Mouse (Mus musculus) forebrain, postnatal 0 days (tissue): Measurements from ENCODE around the gene Wfdc1. TPM values are rescaled to one million over a fixed set of nuclear protein-coding genes. Genes with fewer than 3 reads are reported as not detected.

Experiments used
- ATAC-seq: fragments of 200-750 bp; cut with Nextera tagmentation; 2 replicates; pipeline ENCODE4 v1.8.0; 2017; ENCODE audit warnings: mild to moderate bottlenecking, moderate library complexity
- DNase-seq: peaks from one replicate; pipeline ENCODE4 v3.0.0-alpha.2; 2015
- H3K27ac ChIP-seq: fragments of 300-500 bp; sonication (generic); 2 replicates; pipeline ENCODE4 v1.5.1; 2014; ENCODE audit warnings: low read depth, mild to moderate bottlenecking, antibody characterized with exemption, low read length, moderate library complexity, mixed read lengths
- H3K27me3 ChIP-seq: fragments of 300-500 bp; sonication (generic); 2 replicates; pipeline ENCODE4 v1.6.1; 2014; ENCODE audit warnings: mild to moderate bottlenecking, low read length, mixed read lengths; ENCODE audit not compliant: insufficient read depth
- H3K36me3 ChIP-seq: fragments of 300-500 bp; sonication (generic); 2 replicates; pipeline ENCODE4 v1.6.1; 2014; ENCODE audit warnings: mild to moderate bottlenecking, moderate library complexity; ENCODE audit not compliant: insufficient read depth
- H3K4me1 ChIP-seq: fragments of 300-500 bp; sonication (generic); 2 replicates; pipeline ENCODE4 v1.6.1; 2014; ENCODE audit warnings: antibody characterized with exemption; ENCODE audit not compliant: insufficient read depth
- H3K4me2 ChIP-seq: fragments of 300-500 bp; sonication (generic); 2 replicates; pipeline ENCODE4 v1.6.1; 2014; ENCODE audit warnings: low read depth, mild to moderate bottlenecking, moderate library complexity
- H3K4me3 ChIP-seq: fragments of 300-500 bp; sonication (generic); 2 replicates; pipeline ENCODE4 v1.5.1; 2014; ENCODE audit warnings: low read depth, low read length, mixed read lengths
- H3K9ac ChIP-seq: fragments of 300-500 bp; sonication (generic); 2 replicates; pipeline ENCODE4 v1.6.1; 2014; ENCODE audit warnings: mild to moderate bottlenecking
- H3K9me3 ChIP-seq: fragments of 300-500 bp; sonication (generic); 2 replicates; pipeline ENCODE4 v1.6.1; 2016; ENCODE audit warnings: low read length
- CTCF ChIP-seq: sonication (generic); IDR thresholded peaks from 2 replicates; pipeline ENCODE4 v1.5.1; 2016; ENCODE audit warnings: antibody characterized with exemption, control low read depth, low read depth
- WGBS: fragments of 180-500 bp; shearing (Covaris S2); extraction: QIAGEN DNeasy Blood & Tissue Kit; methylation state at CpG from one replicate; pipeline ENCODE4 v1.1.7; 2014; 5-methylcytosine and 5-hydroxymethylcytosine counted together
- polyA plus RNA-seq: library from polyadenylated mRNA; unstranded; fragments of >200 nt; fragmentation: Nextera tagmentation; extraction: Ambion mirVana; gene quantifications from 2 replicates; pipeline ENCODE4 v1.2.1, GENCODE M21; 2015
- total RNA-seq: library from RNA; depleted of rRNA; stranded (reverse); fragments of >200 nt; gene quantifications from 2 replicates; pipeline ENCODE4 v1.2.3, GENCODE M21; 2014

Wfdc1 gene
- total and polyA plus RNA-seq, 2 experiments from 2014 or later = 8.6 to 9.0 TPM

DNA sequence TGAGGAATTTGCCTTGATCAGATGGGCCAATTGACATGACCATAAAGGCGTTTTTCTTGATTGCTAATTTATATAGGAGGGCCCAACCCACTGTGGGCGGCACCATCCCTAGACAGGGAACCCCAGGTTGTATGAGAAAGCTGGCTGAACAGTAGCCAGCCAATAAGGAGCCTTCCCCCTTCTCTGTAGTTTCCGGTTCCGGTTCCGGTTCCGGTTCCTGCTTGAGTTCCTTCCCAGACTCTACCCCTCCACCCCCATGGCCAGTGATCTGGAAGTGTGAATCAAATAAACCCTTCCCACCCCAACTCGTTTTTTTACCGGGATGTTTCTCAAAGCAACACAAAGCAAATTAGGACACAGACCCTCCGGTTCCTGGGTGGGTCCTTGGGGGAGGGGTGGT is 33.9 kb upstream of the Wfdc1 start:
- 88% methylated on average over 9 of the region's 9 CpGs for WGBS

DNA sequence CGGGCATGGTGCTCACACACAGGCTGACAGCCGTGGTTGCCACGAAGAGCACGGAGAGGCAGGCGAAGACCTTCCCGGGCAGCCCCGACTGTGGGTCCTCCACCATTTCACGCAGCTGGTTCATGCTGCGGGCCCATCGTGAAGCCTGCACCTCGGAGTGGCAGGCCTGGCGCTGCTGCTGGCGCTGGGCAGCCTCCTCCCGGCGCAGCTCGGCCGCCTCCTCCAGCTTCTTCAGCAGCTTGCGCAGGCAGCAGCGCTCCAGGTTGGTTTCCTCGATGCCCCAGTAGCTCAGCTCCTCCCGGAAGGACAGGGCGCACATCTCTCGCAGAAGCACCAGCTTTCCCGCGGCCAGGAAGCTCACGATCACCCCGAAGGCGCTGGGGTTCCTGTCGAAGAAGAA is 33.3 kb upstream of the Wfdc1 start:
- no peak overlapping the region for H3K9ac ChIP-seq
- TF ChIP-seq CTCF = no peak
- 58% methylated on average over 29 of the region's 29 CpGs for WGBS

More for the DNA sequence above, 33.9 kb upstream of the Wfdc1 start:
- Histone ChIP-seq H3K36me3 (no peaks in the 10 kb centered on the region), H3K27me3 (peaks cover 11% of the 10 kb centered on the region), H3K4me1 (no peaks in the 10 kb centered on the region), H3K4me3 (no peak overlapping the region), H3K4me2 (no peak overlapping the region), H3K9me3 (no peaks in the 10 kb centered on the region), H3K9ac (no peak overlapping the region), H3K27ac (no peak overlapping the region)
- ATAC-seq (no peak), DNase-seq (no peak)
- TF ChIP-seq CTCF = no peak

DNA sequence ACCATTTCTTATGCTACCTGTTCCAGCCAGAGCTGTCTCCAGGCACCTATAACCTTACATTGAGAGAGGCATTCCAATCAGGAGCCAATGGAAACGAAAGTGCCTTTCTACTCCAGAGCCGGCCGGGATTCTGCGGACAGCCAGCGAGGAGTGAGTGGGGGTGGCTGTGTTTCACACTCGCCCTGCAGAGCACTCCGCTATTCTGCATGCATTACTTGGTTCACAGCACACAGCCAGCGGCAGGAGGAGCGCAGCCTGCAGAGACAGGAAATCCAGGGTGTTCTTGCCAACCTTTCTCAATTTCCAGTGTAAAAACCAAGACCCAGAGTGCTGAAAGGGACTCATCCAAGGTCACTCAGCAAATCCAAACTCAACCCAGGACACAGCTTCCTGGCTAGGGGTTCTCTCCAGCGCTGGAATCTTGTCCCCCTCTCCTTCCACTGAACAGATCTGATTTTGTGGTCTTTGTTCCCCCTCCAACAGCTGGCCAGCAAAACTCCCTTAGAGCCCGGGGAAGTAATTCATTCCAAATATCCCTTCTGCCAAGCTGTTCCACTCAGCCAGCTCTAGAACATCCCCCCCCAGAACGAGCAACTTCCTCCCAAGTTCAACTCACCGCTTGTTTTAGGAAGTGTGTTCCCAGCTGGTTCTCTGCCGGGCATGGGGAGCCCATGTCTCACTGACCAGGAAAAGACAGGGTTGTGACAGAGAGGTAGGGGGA is 31.4 kb upstream of the Wfdc1 start:
- Histone ChIP-seq H3K4me1 (no peaks in the 10 kb centered on the region), H3K27ac (no peak overlapping the region), H3K27me3 (peaks cover 11% of the 10 kb centered on the region), H3K4me3 (no peak overlapping the region), H3K4me2 (no peak overlapping the region), H3K36me3 (no peaks in the 10 kb centered on the region), H3K9me3 (no peaks in the 10 kb centered on the region), H3K9ac (no peak overlapping the region)
- WGBS = 17% methylated on average over 14 of the region's 14 CpGs
- ATAC-seq (no peak), DNase-seq (no peak)
- TF ChIP-seq CTCF = no peak

More for the DNA sequence above, 33.3 kb upstream of the Wfdc1 start:
- H3K4me3 ChIP-seq = no peak overlapping the region
- no peaks in the 10 kb centered on the region for H3K9me3 ChIP-seq
- no peak overlapping the region for H3K27ac ChIP-seq
- ATAC-seq (no peak), DNase-seq (no peak)
- H3K4me1 ChIP-seq = no peaks in the 10 kb centered on the region
- H3K4me2 ChIP-seq = no peak overlapping the region
- H3K27me3 ChIP-seq = peaks cover 11% of the 10 kb centered on the region
- H3K36me3 ChIP-seq = no peaks in the 10 kb centered on the region

DNA sequence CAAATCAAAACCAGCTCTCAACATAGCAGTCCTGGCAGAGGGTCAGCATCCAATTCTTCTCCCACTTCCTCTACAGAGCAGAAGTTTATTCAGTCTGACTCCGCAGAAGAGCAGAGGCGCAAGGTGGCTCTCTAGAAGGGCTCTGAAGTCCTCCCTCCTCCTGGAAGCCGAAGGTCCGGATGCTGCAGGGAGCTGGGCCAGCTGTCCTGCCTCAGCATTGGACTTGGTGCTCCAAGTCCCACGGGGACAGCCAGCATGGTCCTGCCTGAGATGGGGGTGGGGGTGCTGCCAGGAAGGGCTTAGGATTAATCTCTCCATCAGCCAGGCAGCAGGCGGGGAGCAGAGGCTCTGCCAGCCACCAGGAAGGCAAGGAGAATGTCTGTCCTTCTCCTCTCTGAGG is 30.8 kb upstream of the Wfdc1 start, which contains the start of gene Kcng4:
Kcng4 (minus strand) TSS at position 303 of the 400 bp plus-strand sequence.
- H3K27me3 ChIP-seq = peaks cover 11% of the 10 kb centered on the region
- H3K4me1 ChIP-seq = no peaks in the 10 kb centered on the region
- no peaks in the 10 kb centered on the region for H3K36me3 ChIP-seq
- 38% methylated on average over 6 of the region's 6 CpGs for WGBS
- TF ChIP-seq CTCF = no peak
- no peak for ATAC-seq
- DNase-seq = no peak
- H3K4me3 ChIP-seq = no peak within 1 kb of the TSS
- H3K9me3 ChIP-seq = no peaks in the 10 kb centered on the region
- H3K9ac ChIP-seq = no peak within 1 kb of the TSS
- H3K4me2 ChIP-seq = no peak within 1 kb of the TSS
- no peak within 1 kb of the TSS for H3K27ac ChIP-seq

DNA sequence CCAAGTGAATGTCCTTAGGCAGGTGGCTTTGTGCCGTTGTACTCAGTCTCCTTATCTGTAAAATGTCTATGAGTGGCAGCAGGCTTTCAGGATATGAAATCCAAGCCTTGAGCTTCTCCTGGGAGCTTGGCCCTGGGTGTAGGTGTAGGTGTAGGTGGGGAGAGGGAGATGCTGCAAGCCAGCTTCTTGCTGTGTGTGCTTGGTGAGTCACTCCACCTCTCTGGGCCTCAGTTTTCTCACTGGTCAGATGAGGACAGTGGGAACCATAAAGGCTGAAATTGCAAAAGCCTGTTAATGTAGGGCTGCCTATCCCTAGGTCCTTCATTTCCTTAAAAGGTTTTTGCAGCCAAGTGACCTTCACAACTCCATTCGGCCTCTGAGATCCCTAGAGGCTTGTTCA is 30.2 kb upstream of the Wfdc1 start:
- DNase-seq (no peak), ATAC-seq (no peak)
- H3K9me3 ChIP-seq = no peaks in the 10 kb centered on the region
- H3K36me3 ChIP-seq = no peaks in the 10 kb centered on the region
- no peak overlapping the region for H3K9ac ChIP-seq
- WGBS = 62% methylated on average over 2 of the region's 2 CpGs
- no peak overlapping the region for H3K27ac ChIP-seq
- peaks cover 11% of the 10 kb centered on the region for H3K27me3 ChIP-seq
- H3K4me3 ChIP-seq = no peak overlapping the region
- no peak overlapping the region for H3K4me2 ChIP-seq
- no peaks in the 10 kb centered on the region for H3K4me1 ChIP-seq
- TF ChIP-seq CTCF = no peak

DNA sequence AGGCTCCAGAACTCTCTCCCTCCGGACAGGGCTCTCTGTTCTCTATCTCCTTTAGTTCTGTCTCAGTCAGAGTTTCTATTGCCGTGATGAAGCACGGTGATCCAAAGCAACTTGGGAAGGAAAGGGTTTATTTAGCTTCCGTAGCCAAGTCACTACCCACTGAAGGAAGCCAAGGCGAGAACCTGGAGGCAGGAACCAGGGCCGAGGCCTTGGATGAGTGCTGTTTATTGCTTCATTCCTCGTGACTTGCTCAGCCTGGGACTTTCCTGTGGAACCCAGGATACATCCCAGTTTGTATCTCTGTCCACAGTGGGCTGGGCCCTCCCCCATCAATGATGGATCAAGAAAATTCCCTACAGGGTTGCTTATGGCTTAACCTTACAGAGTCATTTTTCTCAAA is 29.4 kb upstream of the Wfdc1 start:
- no peak overlapping the region for H3K9ac ChIP-seq
- no peaks in the 10 kb centered on the region for H3K9me3 ChIP-seq
- H3K36me3 ChIP-seq = no peaks in the 10 kb centered on the region
- H3K4me2 ChIP-seq = no peak overlapping the region
- H3K4me1 ChIP-seq = no peaks in the 10 kb centered on the region
- no peak for TF ChIP-seq CTCF
- H3K4me3 ChIP-seq = no peak overlapping the region
- no peak overlapping the region for H3K27ac ChIP-seq
- 62% methylated on average over 7 of the region's 7 CpGs for WGBS
- peaks cover 11% of the 10 kb centered on the region for H3K27me3 ChIP-seq
- ATAC-seq (no peak), DNase-seq (no peak)

DNA sequence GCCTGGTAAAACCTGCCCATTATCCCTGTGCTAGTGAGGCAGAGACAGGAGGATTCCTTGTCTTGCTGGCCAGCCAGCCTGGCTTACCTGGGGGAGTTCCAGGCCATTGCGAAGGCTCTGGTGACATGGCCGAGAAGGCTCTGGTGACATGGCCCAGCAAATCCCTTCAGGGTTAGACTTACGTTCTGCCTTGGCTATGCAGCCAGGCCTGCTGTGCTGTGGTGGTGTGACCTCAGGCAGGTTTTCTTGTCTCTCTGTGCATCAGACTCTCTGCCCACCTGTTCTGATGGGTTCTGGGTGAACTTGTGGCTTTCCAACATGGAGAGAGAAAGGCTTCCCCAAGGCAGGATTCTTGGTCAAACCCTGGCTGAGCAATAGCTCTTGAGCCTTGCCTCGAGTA is 28.8 kb upstream of the Wfdc1 start:
- Histone ChIP-seq H3K27ac (no peak overlapping the region), H3K36me3 (no peaks in the 10 kb centered on the region), H3K4me3 (no peak overlapping the region), H3K9me3 (no peaks in the 10 kb centered on the region), H3K4me2 (no peak overlapping the region), H3K9ac (no peak overlapping the region), H3K27me3 (peaks cover 11% of the 10 kb centered on the region), H3K4me1 (no peaks in the 10 kb centered on the region)
- WGBS = 93% methylated on average over 4 of the region's 4 CpGs
- TF ChIP-seq CTCF = no peak
- ATAC-seq (no peak), DNase-seq (no peak)
